Comparison of ENCODE assay signal across 21 mouse cellular contexts in genomic region chr13:31370873-31371272, GRCm38 (mm10).
DNase-seq lines count a peak whose midpoint lies in the region; ATAC-seq and TF ChIP-seq lines count a peak whose summit lies in the region.
"Had no signal": no experiment of that assay in that cellular context is flagged by ENCODE, and none has a peak within 500 bp of the region (broad histone marks: within the 10 kb centered on the region; RNA-seq: fewer than 3 reads in every experiment).

No protein-coding gene starts in this region.

- no peak overlapping the region for H3K4me2 ChIP-seq in embryonic facial prominence, embryonic 14.5 days (ENCODE audit: low read depth, low read length)
- no peak overlapping the region for H3K4me2 ChIP-seq in limb, embryonic 12.5 days
- no peak overlapping the region for H3K4me2 ChIP-seq in stomach, postnatal 0 days (replicated peaks; ENCODE audit: low read depth)
- H3K4me2 ChIP-seq: embryonic facial prominence, embryonic 13.5 days; heart, embryonic 11.5 days; heart, embryonic 15.5 days; hindbrain, embryonic 13.5 days had no signal

- TF ChIP-seq CTCF in stomach, postnatal 0 days (IDR thresholded peaks at IDR 0.05; ENCODE audit: low read depth), result no peak

- no peak overlapping the region for H3K27ac ChIP-seq in embryonic facial prominence, embryonic 14.5 days (replicated peaks; ENCODE audit: low read depth, low read length)
- H3K27ac ChIP-seq in embryonic facial prominence, embryonic 10.5 days (replicated peaks), result no peak overlapping the region
- H3K27ac ChIP-seq in limb, embryonic 12.5 days, result 0 out of 2 replicates have a peak overlapping the region, but pooled peaks have one; percentile 20
- no peak overlapping the region for H3K27ac ChIP-seq in limb, embryonic 10.5 days
- 0 out of 2 replicates have a peak overlapping the region, but pooled peaks have one; percentile 0 for H3K27ac ChIP-seq in stomach, postnatal 0 days (replicated peaks)
- H3K27ac ChIP-seq: embryonic facial prominence, embryonic 13.5 days; heart, embryonic 15.5 days; hindbrain, embryonic 13.5 days; hindbrain, postnatal 0 days had no signal

- no peaks in the 10 kb centered on the region for H3K9me3 ChIP-seq in embryonic facial prominence, embryonic 14.5 days (ENCODE audit: control insufficient read depth, low read length)
- no peaks in the 10 kb centered on the region for H3K9me3 ChIP-seq in embryonic facial prominence, embryonic 10.5 days
- H3K9me3 ChIP-seq in limb, embryonic 12.5 days, result no peaks in the 10 kb centered on the region
- no peaks in the 10 kb centered on the region for H3K9me3 ChIP-seq in limb, embryonic 10.5 days (replicated peaks)
- H3K9me3 ChIP-seq in stomach, postnatal 0 days (ENCODE audit: control insufficient read depth, low read length), result no peaks in the 10 kb centered on the region
- H3K9me3 ChIP-seq: embryonic facial prominence, embryonic 13.5 days; heart, embryonic 15.5 days; hindbrain, embryonic 13.5 days had no signal

- H3K27me3 ChIP-seq in embryonic facial prominence, embryonic 14.5 days (replicated peaks; ENCODE audit: control insufficient read depth, insufficient read depth, low read length), result no peaks in the 10 kb centered on the region
- H3K27me3 ChIP-seq in embryonic facial prominence, embryonic 10.5 days (replicated peaks; ENCODE audit: low read depth, poor library complexity, severe bottlenecking), result no peaks in the 10 kb centered on the region
- no peaks in the 10 kb centered on the region for H3K27me3 ChIP-seq in limb, embryonic 12.5 days
- H3K27me3 ChIP-seq in limb, embryonic 10.5 days (ENCODE audit: low read depth, poor library complexity, severe bottlenecking), result no peaks in the 10 kb centered on the region
- H3K27me3 ChIP-seq in stomach, postnatal 0 days (ENCODE audit: control insufficient read depth, insufficient read depth, low read length), result no peaks in the 10 kb centered on the region
- H3K27me3 ChIP-seq: CH12.LX; embryonic facial prominence, embryonic 13.5 days; heart, embryonic 15.5 days; hindbrain, embryonic 13.5 days had no signal

- DNase-seq in embryonic facial prominence, embryonic 14.5 days (ENCODE audit: low spot score), result peak; percentile 19
- DNase-seq in embryonic facial prominence, embryonic 10.5 days (ENCODE audit: low spot score), result no peak
- DNase-seq in limb, embryonic 10.5 days (ENCODE audit: low spot score), result no peak
- DNase-seq in forelimb bud, embryonic 11.5 days (ENCODE audit: low read depth, low spot score), result peak; percentile 21
- DNase-seq in stomach, postnatal 0 days (ENCODE audit: low spot score), result no peak
- DNase-seq: adrenal gland, adult 2 months; adrenal gland, postnatal 25 days; cerebellum, adult 2 months; cerebellum, postnatal 10 days; gastrocnemius, postnatal 36 days; heart, adult 18-20 months; heart, postnatal 14 days had no signal

- H3K4me1 ChIP-seq in embryonic facial prominence, embryonic 14.5 days (ENCODE audit: control insufficient read depth, insufficient read depth, low read length), result no peaks in the 10 kb centered on the region
- peaks cover 7% of the 10 kb centered on the region; the same call in 1 of the 2 replicates for H3K4me1 ChIP-seq in embryonic facial prominence, embryonic 10.5 days
- peaks cover 13% of the 10 kb centered on the region for H3K4me1 ChIP-seq in limb, embryonic 12.5 days (replicated peaks)
- H3K4me1 ChIP-seq in limb, embryonic 10.5 days, result peaks cover 6% of the 10 kb centered on the region; the same call in 1 of the 2 replicates
- H3K4me1 ChIP-seq in stomach, postnatal 0 days (replicated peaks; ENCODE audit: control insufficient read depth, insufficient read depth), result peaks cover 4% of the 10 kb centered on the region; the same call in 1 of the 2 replicates
- H3K4me1 ChIP-seq: heart, embryonic 15.5 days had no signal

- no peak overlapping the region for H3K9ac ChIP-seq in embryonic facial prominence, embryonic 14.5 days (ENCODE audit: low read depth, low read length)
- no peak overlapping the region for H3K9ac ChIP-seq in limb, embryonic 12.5 days (replicated peaks)
- no peak overlapping the region for H3K9ac ChIP-seq in stomach, postnatal 0 days (ENCODE audit: low read length)
- H3K9ac ChIP-seq: embryonic facial prominence, embryonic 13.5 days; heart, embryonic 15.5 days; hindbrain, embryonic 13.5 days had no signal

- H3K36me3 ChIP-seq in embryonic facial prominence, embryonic 14.5 days (ENCODE audit: control insufficient read depth, insufficient read depth, low read length), result no peaks in the 10 kb centered on the region
- no peaks in the 10 kb centered on the region for H3K36me3 ChIP-seq in embryonic facial prominence, embryonic 10.5 days (replicated peaks)
- H3K36me3 ChIP-seq in limb, embryonic 12.5 days, result no peaks in the 10 kb centered on the region
- no peaks in the 10 kb centered on the region for H3K36me3 ChIP-seq in limb, embryonic 10.5 days
- no peaks in the 10 kb centered on the region for H3K36me3 ChIP-seq in stomach, postnatal 0 days (ENCODE audit: control insufficient read depth, insufficient read depth, low read length)
- H3K36me3 ChIP-seq: embryonic facial prominence, embryonic 13.5 days; heart, embryonic 15.5 days; hindbrain, embryonic 13.5 days had no signal

- 0 out of 2 replicates have a peak, but pooled peaks have one; percentile 26 for ATAC-seq in embryonic facial prominence, embryonic 14.5 days (ENCODE audit: low read depth)
- no peak for ATAC-seq in limb, embryonic 12.5 days (ENCODE audit: insufficient number of reproducible peaks, insufficient read depth, low FRiP score, low TSS enrichment, low read depth)
- ATAC-seq in stomach, postnatal 0 days (ENCODE audit: low FRiP score, low TSS enrichment), result peak; percentile 53; the same call in 1 of the 2 replicates
- no peak for ATAC-seq in megakaryocyte, adult 5-6 weeks (ENCODE audit: poor library complexity, severe bottlenecking)
- ATAC-seq: forebrain, embryonic 14.5 days; hindbrain, postnatal 0 days had no signal

- no peak overlapping the region for H3K4me3 ChIP-seq in embryonic facial prominence, embryonic 14.5 days (ENCODE audit: low read depth, low read length)
- H3K4me3 ChIP-seq in embryonic facial prominence, embryonic 10.5 days, result no peak overlapping the region
- H3K4me3 ChIP-seq in limb, embryonic 12.5 days (replicated peaks), result no peak overlapping the region
- H3K4me3 ChIP-seq in limb, embryonic 10.5 days, result no peak overlapping the region
- no peak overlapping the region for H3K4me3 ChIP-seq in stomach, postnatal 0 days (ENCODE audit: low read depth, low read length)
- H3K4me3 ChIP-seq: embryonic facial prominence, embryonic 13.5 days; heart, embryonic 15.5 days; hindbrain, embryonic 13.5 days had no signal

- no peak for TF ChIP-seq EP300 in stomach, postnatal 0 days (optimal IDR thresholded peaks at IDR 0.05)

- 47% methylated on average over 6 of the region's 6 CpGs for WGBS in embryonic facial prominence, embryonic 14.5 days
- WGBS in embryonic facial prominence, embryonic 10.5 days, result 67% methylated on average over 6 of the region's 6 CpGs
- 31% methylated on average over 6 of the region's 6 CpGs for WGBS in limb, embryonic 12.5 days
- 34% methylated on average over 6 of the region's 6 CpGs for WGBS in limb, embryonic 10.5 days
- whole genome bisulfite sequencing in stomach, postnatal 0 days, result 34% methylated on average over 6 of the region's 6 CpGs

Comparison
In these comparisons a context has a peak if more than half of its experiments do, and no peak if none do; other contexts are left out.
1. DNase-seq: peak in embryonic facial prominence, embryonic 14.5 days (single experiment) and forelimb bud, embryonic 11.5 days (single experiment); none in embryonic facial prominence, embryonic 10.5 days (single experiment), limb, embryonic 10.5 days (single experiment) and stomach, postnatal 0 days (single experiment).
2. H3K27ac ChIP-seq: peak in limb, embryonic 12.5 days (single experiment) and stomach, postnatal 0 days (single experiment); none in embryonic facial prominence, embryonic 14.5 days (single experiment), embryonic facial prominence, embryonic 10.5 days (single experiment) and limb, embryonic 10.5 days (single experiment).
3. ATAC-seq: peak in embryonic facial prominence, embryonic 14.5 days (single experiment) and stomach, postnatal 0 days (single experiment); none in limb, embryonic 12.5 days (single experiment) and megakaryocyte, adult 5-6 weeks (single experiment).